In the genomic region with DNA sequence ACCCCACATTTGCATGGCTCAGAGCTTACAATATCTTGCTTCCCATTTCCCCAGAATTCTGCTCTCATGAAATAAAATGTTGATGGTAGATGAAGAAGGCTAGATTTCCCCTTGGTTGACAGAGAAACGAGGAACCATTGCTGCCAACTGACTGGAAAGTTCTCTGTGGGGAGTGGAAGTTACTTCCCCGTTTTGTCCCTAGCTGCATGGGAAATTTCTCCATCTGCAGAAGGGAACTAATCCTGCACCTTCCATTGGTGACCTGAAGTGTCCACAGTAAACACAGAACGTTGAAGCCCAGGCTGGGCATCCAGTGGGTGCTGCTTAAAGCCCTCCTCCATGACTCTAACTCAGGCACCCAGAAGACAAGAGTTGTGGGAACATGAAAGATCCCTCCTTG, we compare ENCODE assay signal across 17 mouse cellular contexts. TPM values are rescaled to one million over a fixed set of nuclear protein-coding genes. Genes with fewer than 3 reads are reported as not detected.
DNase-seq lines count a peak whose midpoint lies in the region; ATAC-seq lines count a peak whose summit lies in the region.
"Had no signal": no experiment of that assay in that cellular context is flagged by ENCODE, and none has a peak within 500 bp of the region (broad histone marks: within the 10 kb centered on the region; RNA-seq: fewer than 3 reads in every experiment).

No protein-coding gene starts in this region.

- no peak for DNase-seq in heart, postnatal 14 days
- no peak for DNase-seq in right cerebral cortex, postnatal 10 days (ENCODE audit: low spot score in 2 of 2)
- DNase-seq: adrenal gland, adult 2 months; adrenal gland, postnatal 14 days; adrenal gland, postnatal 36 days; cerebellum, adult 11-12 months; cerebellum, adult 2 months; cerebellum, adult 9-10 months; cerebellum, postnatal 10 days; cerebellum, postnatal 25 days; embryo, embryonic 11 days had no signal

- ATAC-seq in common myeloid progenitor, adult 5-6 weeks (replicated peaks; ENCODE audit: low read depth, poor library complexity, severe bottlenecking) = 0 out of 2 replicates have a peak, but pooled peaks have one; percentile 45
- ATAC-seq in granulocyte monocyte progenitor cell, adult 5-6 weeks (replicated peaks; ENCODE audit: poor library complexity, severe bottlenecking) = peak; percentile 72
- ATAC-seq in megakaryocyte progenitor cell, adult 5-6 weeks (replicated peaks; ENCODE audit: poor library complexity) = peak; percentile 84
- ATAC-seq: forebrain, embryonic 14.5 days; forebrain, embryonic 16.5 days had no signal

- intact Hi-C loops in heart, postnatal 14 days (cut with DNase I) = no loop called here

RNA-seq across cellular contexts. Expression of a gene that starts 47.4 kb away (rescaled TPM):
- 1.1 TPM in 1 of 2 replicates, not detected in the other for total RNA-seq in common myeloid progenitor, adult 5-6 weeks (2017)
- total RNA-seq in granulocyte monocyte progenitor cell, adult 5-6 weeks (2014; fragmentation: Nextera tagmentation) = 1.9 and 5.3 TPM in 2 replicates
- 3.1 and 3.7 TPM in 2 replicates for total RNA-seq in granulocyte monocyte progenitor cell, adult 5-6 weeks (2017)
- total RNA-seq in megakaryocyte progenitor cell, adult 5-6 weeks (2015) = 1.9 and 2.9 TPM in 2 replicates
- total RNA-seq in megakaryocyte progenitor cell, adult 5-6 weeks (2017) = 3.1 and 3.7 TPM in 2 replicates
- 1 to 10 TPM; 5.3 to 6.9 TPM for total RNA-seq in heart, postnatal 14 days (2021)
- total RNA-seq: MEL had no signal
